Mouse (Mus musculus): ENCODE data around the gene Cpped1. TPM values are rescaled to one million over a fixed set of nuclear protein-coding genes. Genes with fewer than 3 reads are reported as not detected.

Cpped1 gene
- polyA plus RNA-seq (2012; rRNA removed), result 23.8 and 38.9 TPM in 2 replicates

DNA sequence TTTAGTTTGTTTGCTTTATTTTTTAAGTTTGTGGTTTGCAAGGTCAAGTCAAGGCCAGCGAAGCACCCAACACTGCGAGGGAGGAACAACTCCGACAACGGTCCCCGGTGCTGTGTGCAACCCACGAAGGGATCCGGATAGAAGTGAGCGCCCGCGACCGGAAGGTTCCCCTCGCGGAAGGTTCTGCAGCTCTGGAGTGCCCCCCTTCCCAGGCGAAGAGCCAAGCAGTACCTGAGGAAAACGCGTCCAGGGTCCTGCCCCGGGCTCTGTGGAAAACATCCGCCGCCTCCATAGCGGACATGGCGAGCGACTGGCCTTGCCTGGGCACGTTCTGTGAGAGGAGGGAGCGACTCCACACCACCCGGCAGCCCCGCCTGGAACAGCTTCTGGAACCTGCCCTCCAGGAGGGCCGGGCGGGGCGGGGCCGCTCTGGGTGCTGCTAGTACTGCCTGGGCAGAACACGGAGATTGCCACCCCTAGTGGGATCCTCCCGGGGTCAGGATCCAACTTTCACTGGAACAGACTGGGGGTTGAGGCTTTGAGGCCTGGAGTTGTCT is at the start of gene Cpped1:
TSS of gene Cpped1 (minus strand) at position 411 of the 557 bp plus-strand sequence.
- 1% methylated on average over 32 of the region's 32 CpGs for WGBS
- peak; percentile 70 for DNase-seq (ENCODE audit: low read depth, low spot score)

DNA sequence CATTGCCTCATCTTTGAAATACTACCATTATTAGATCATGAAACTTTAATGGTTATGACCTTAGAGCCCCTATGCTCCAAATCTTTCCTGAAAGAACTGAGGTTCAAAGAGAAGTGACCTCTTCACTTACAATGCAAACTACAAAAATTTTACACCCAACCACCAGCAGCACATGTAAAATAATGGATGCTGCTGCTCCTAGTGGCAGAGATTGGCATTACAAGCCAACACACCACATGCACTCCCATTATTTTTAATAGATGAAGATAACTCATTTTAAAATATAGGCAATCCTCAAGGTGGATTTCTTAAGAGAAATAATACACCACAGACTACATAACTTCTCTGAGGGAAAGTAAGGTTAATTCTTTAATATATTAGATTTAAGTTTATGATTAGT is 31.2 kb upstream of the Cpped1 start:
- DNase-seq (ENCODE audit: low read depth, low spot score), result peak; percentile 21

GRCm38 (mm10) chr16:11910801-11911200 is 1.6 kb upstream of the Cpped1 start:
- WGBS, result 57% methylated on average over 3 of the region's 3 CpGs

GRCm38 (mm10) chr16:11909817-11910216 is 572 bp upstream of the Cpped1 start:
- DNase-seq (ENCODE audit: low read depth, low spot score), result no peak
- WGBS, result 83% methylated on average over 3 of the region's 3 CpGs

More at GRCm38 (mm10) chr16:11910801-11911200, 1.6 kb upstream of the Cpped1 start:
- DNase-seq (ENCODE audit: low read depth, low spot score), result no peak

DNA sequence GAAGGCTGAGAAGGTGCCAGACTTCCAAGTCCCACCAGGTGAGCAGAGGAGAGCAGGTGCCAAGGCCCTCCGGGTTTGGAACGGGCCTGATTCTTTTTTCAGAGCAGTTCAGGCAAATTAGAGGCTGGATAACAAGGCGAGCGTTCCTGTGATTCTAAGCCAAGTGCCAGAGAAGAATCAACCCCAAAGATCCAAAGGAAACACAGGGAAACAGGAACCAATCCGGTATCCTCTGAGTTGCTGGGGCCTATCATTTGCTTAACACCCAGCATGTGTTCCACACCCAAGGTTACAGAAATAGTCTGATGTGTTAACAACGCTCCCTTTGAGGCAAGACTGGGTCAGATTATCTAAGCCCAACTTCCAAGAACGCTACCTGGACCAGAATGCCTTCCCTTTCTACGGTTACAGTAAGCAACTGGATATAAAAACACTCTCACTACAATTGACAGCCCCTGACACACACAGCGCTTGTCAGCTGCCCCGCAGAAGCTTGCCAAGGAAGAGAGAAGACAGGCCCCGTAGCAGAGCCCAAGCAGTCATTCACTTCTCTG is 707 bp downstream of the Cpped1 start:
- 6% methylated on average over 11 of the region's 11 CpGs for WGBS
- DNase-seq (ENCODE audit: low read depth, low spot score), result no peak

DNA sequence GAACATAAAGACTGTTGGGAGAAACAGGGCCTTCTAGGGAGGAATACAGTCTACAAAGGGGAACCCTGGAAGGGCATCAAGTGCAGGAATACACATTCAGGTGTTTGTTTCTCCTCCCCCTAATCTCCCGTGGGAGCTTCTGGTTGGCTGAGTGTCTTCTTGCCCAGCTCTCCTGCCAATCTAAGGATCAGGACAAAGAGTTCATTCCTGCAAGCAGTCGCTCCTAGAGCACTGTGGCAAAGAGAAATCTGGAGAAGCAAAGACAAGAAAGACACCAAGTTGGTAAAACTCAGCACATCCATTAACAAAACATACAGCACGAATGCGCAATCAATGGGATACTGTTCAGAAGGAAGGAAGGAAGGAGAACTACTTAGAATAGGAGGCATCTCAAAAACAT is 1.4 kb downstream of the Cpped1 start:
- WGBS, result 54% methylated on average over 4 of the region's 4 CpGs

GRCm38 (mm10) chr16:11906906-11907305 is 2.3 kb downstream of the Cpped1 start:
- no peak for DNase-seq (ENCODE audit: low read depth, low spot score)

More for the DNA sequence above, 1.4 kb downstream of the Cpped1 start:
- no peak for DNase-seq (ENCODE audit: low read depth, low spot score)

GRCm38 (mm10) chr16:11905216-11905615 is 4.0 kb downstream of the Cpped1 start:
- 90% methylated on average over 4 of the region's 4 CpGs for WGBS
- no peak for DNase-seq (ENCODE audit: low read depth, low spot score)

More at GRCm38 (mm10) chr16:11906906-11907305, 2.3 kb downstream of the Cpped1 start:
- 89% methylated on average over 1 of the region's 1 CpGs for WGBS

DNA sequence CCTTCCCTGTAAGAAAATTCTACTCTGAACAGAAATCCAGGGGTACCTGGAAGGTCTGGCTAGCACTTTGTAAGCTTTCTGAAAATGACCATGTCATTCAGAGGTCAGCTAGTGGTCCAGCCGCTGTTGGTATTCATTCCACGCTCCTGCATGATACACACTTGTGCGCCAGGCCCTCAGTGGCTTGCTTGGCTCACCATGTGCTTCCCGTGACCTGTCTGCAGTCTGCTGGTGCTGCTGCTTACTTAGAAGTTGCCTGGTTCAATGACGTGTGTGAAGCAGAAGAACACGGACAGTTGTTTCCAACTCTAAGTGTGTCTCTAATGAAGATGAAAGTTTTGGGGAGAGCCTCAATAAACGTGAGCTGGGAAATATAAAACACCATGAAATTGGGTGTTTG is 7.2 kb downstream of the Cpped1 start:
- no peak for DNase-seq (ENCODE audit: low read depth, low spot score)
- 88% methylated on average over 7 of the region's 7 CpGs for WGBS

DNA sequence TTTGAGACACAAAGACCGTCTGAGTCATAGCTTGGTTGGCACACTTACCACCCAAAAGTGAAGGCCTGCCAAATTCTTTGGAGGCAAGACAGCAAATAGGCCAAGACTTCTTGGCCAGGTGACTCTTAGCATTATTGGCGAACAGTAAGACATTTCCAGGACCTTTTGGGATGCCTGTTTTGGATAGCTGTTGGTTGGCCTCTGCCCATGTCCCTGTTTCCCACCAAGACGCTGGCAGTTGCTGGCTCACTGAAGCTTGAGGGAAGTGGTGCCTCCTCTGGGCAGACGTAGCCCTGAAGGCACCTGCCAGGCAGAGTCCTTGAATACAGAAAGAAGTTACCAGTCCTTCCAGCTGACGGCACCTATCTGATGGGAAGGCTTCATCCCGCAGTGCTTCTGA is 8.9 kb downstream of the Cpped1 start:
- 87% methylated on average over 6 of the region's 6 CpGs for WGBS
- no peak for DNase-seq (ENCODE audit: low read depth, low spot score)

DNA sequence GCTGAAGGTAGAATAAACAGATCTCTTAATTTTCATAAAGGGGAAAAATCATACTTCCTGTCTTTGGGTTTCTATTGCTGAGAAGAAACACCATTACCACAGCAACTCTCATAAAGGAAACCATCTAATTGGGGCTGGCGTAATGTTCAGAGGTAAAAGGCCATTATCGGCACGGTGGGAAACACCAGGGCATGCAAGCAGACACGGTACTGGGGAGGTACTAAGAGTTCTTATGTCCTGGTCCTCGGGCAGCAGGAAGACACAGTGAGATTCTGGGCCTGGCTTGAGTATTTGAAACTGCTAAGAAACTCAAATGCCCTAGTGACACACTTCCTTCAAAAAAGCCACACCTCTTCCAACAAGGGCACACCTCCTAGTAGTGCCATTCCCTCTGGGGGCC is 12.8 kb downstream of the Cpped1 start:
- 85% methylated on average over 5 of the region's 5 CpGs for WGBS
- no peak for DNase-seq (ENCODE audit: low read depth, low spot score)

GRCm38 (mm10) chr16:11894877-11895276 is 14.4 kb downstream of the Cpped1 start:
- 80% methylated on average over 3 of the region's 3 CpGs for WGBS
- no peak for DNase-seq (ENCODE audit: low read depth, low spot score)

DNA sequence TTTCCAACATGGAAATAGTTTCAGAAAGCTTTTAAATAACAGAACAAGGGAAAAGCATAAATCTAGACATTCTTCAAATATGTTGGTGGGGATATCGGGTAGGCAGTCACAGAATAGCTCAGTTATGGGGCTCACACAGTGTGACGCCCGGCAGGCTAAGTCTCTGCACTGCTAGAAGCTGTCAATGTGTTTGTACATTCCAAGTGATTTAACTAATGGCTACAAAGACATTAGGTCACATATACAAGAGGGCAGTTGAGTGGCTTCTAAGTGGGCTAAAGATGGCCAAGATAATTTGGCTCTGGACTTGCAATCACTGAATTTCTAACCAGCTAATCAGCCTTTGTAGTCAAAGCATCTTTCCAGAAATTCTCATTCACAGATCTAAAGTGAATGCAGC is 19.1 kb downstream of the Cpped1 start:
- WGBS, result 73% methylated on average over 3 of the region's 3 CpGs

DNA sequence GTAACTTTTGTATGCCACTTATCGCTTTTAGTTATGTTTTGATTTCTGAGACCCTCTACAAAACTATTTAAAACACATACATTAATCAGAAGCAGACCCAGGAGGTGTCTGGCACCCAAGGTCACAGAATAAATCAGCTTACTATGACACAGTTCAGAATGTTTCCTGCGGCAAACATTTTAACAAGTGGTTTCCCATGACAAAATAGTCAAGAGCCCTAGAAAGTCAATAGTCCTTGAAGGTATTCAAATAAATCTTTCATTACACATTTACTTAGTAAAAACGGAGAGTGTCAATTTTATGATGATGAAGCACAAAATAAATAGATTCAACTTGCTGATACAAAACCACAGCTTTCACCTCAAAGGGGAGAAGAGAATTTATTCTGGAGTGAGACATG is 19.5 kb downstream of the Cpped1 start:
- DNase-seq (ENCODE audit: low read depth, low spot score), result no peak
- 54% methylated on average over 3 of the region's 3 CpGs for WGBS

More for the DNA sequence above, 19.1 kb downstream of the Cpped1 start:
- DNase-seq (ENCODE audit: low read depth, low spot score), result no peak

GRCm38 (mm10) chr16:11881795-11882194 is 27.4 kb downstream of the Cpped1 start:
- whole genome bisulfite sequencing, result 67% methylated on average over 6 of the region's 6 CpGs

GRCm38 (mm10) chr16:11880461-11880860 is 28.8 kb downstream of the Cpped1 start:
- 92% methylated on average over 6 of the region's 6 CpGs for WGBS
- no peak for DNase-seq (ENCODE audit: low read depth, low spot score)

More at GRCm38 (mm10) chr16:11881795-11882194, 27.4 kb downstream of the Cpped1 start:
- no peak for DNase-seq (ENCODE audit: low read depth, low spot score)

GRCm38 (mm10) chr16:11879196-11879595 is 30.0 kb downstream of the Cpped1 start:
- no peak for DNase-seq (ENCODE audit: low read depth, low spot score)
- WGBS, result 95% methylated on average over 6 of the region's 6 CpGs

GRCm38 (mm10) chr16:11875227-11875626 is 34.0 kb downstream of the Cpped1 start:
- no peak for DNase-seq (ENCODE audit: low read depth, low spot score)
- WGBS, result 53% methylated on average over 5 of the region's 5 CpGs

DNA sequence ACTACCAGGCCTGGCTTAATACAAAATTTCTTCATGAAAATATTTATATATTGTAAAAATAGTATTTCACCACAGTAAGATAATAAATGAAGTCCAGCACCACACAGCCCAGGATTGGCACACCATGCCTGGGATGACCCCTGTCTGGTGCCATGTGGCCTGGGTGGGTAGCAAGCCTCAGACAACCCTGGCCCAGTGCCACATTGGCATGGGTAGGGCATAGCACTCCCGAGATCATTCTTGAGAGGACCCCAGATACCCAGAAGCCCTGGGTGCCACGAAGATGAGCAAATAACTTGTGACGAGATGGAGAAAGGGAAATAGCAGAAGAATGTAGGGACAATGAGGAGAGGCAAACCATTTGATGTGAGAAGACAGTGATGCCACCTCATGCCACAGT is 36.0 kb downstream of the Cpped1 start:
- DNase-seq (ENCODE audit: low read depth, low spot score), result no peak
- WGBS, result 73% methylated on average over 3 of the region's 3 CpGs

DNA sequence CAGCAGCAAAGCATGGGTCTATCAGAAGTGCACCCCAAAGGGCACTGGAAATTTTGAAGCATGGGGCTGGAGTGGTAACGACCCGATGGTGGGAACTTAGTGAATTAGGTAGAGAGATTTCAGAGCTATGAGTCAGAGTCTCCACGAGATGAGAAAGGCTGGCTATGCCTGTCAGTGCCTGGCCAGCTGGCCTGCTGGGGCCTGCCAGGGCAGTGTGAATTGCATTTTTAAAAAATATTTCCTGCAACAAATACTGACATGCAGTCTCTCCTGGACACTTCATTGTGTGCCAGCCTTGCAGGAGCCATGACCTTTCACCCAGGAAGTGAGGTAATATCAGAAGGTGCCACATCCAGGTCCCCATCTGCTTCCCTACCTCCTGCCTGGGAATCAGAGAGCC is 40.8 kb downstream of the Cpped1 start:
- WGBS, result 60% methylated on average over 3 of the region's 3 CpGs
- DNase-seq (ENCODE audit: low read depth, low spot score), result no peak

DNA sequence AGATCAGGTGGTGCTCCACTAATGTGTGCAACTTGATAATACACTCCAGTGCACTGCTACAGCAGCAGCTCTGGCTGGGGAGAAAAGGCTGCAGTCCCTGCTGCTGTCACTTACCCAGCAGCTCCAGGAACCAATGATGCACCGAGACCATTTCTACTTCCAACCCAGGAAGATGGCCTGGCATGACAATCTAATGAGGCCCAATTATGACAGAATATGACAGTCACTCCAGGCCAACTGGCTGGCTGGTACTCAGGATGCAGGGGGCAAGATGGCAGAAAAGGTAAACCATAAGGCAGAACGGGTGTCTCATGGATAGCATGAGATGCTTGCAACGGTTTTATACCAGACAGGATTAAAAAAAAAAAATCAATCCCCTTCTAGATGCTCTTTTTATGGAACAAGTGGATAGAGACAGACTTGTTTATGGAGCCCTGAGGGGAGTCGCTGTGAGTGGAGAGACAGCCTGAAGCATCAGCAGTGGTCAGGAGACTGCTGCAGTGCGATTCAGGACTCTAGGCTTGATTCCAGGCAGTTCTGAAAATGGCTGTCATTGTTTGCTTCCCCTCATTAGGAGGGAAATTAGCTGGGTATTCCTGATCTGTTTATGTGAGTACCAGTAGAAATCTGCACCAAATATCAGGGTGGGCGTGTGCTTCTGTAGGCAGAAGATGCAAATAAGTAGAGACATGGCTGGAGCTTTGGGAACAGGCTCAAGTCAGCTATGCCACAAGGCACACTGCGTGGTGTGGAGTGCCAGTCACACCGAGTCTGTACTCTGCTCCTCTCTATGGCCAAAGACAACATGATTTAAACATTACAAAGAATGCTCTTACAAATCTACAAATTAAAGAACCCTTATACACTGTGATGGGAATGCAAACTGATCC is 56.3 kb downstream of the Cpped1 start:
- DNase-seq (ENCODE audit: low read depth, low spot score), result no peak
- WGBS, result 87% methylated on average over 8 of the region's 8 CpGs

Measured in large intestine, adult 2 months (tissue).